Mouse (Mus musculus) spleen, embryonic (tissue): ENCODE measurements around the gene 1700013G24Rik.

Experiments used
- CTCF ChIA-PET: fragments of 350-600 bp; sonication (Branson Sonifier 250); formaldehyde crosslinking; loops from one replicate; lab custom pipeline; 2022; lab: Charles Lee

Gene 1700013G24Rik

GRCm38 (mm10) chr4:137456581-137456980 is 3.5 kb downstream of the 1700013G24Rik start:
- CTCF ChIA-PET = no interaction called here

GRCm38 (mm10) chr4:137457292-137457691 is 4.2 kb downstream of the 1700013G24Rik start:
- CTCF ChIA-PET = no interaction called here

- CTCF ChIA-PET = no interaction called here
Measured at GRCm38 (mm10) chr4:137458310-137458709, 5.2 kb downstream of the 1700013G24Rik start.

- CTCF ChIA-PET = interaction anchor here (0.7 kb wide), 1 partner anchor 88 kb away, joined by 3 read pairs; no protein-coding TSS in a partner anchor
Measured at GRCm38 (mm10) chr4:137458861-137459260, 5.8 kb downstream of the 1700013G24Rik start.

GRCm38 (mm10) chr4:137460676-137461075 is 7.6 kb downstream of the 1700013G24Rik start:
- CTCF ChIA-PET = no interaction called here

- CTCF ChIA-PET = no interaction called here
Measured at GRCm38 (mm10) chr4:137461217-137461616, 8.1 kb downstream of the 1700013G24Rik start.

- CTCF ChIA-PET = interaction anchor here (0.7 kb wide), 1 partner anchor 163 kb away, joined by 3 read pairs; no protein-coding TSS in a partner anchor
Measured at GRCm38 (mm10) chr4:137461981-137462690, 9.1 kb downstream of the 1700013G24Rik start.

GRCm38 (mm10) chr4:137465125-137465787 is 12.2 kb downstream of the 1700013G24Rik start:
- CTCF ChIA-PET = no interaction called here

GRCm38 (mm10) chr4:137466991-137467390 is 13.9 kb downstream of the 1700013G24Rik start:
- CTCF ChIA-PET = no interaction called here

GRCm38 (mm10) chr4:137467525-137467924 is 14.4 kb downstream of the 1700013G24Rik start:
- CTCF ChIA-PET = interaction anchor here (0.8 kb wide), 1 partner anchor 127 kb away, joined by 4 read pairs; no protein-coding TSS in a partner anchor

- CTCF ChIA-PET = interaction anchor here (0.8 kb wide), 1 partner anchor 127 kb away, joined by 4 read pairs; no protein-coding TSS in a partner anchor
Measured at GRCm38 (mm10) chr4:137468260-137469080, 15.4 kb downstream of the 1700013G24Rik start, which contains the start of gene Hspg2. Hspg2 (plus strand) TSS chr4:137468769.

GRCm38 (mm10) chr4:137469081-137469844 is 16.2 kb downstream of the 1700013G24Rik start:
- CTCF ChIA-PET = no interaction called here

- CTCF ChIA-PET = no interaction called here
Measured at GRCm38 (mm10) chr4:137469845-137470692, 17.0 kb downstream of the 1700013G24Rik start.

- CTCF ChIA-PET = no interaction called here
Measured at GRCm38 (mm10) chr4:137470701-137471317, 17.7 kb downstream of the 1700013G24Rik start.

- CTCF ChIA-PET = no interaction called here
Measured at GRCm38 (mm10) chr4:137471326-137471725, 18.2 kb downstream of the 1700013G24Rik start.

GRCm38 (mm10) chr4:137473240-137473639 is 20.2 kb downstream of the 1700013G24Rik start:
- CTCF ChIA-PET = no interaction called here

- CTCF ChIA-PET = no interaction called here
Measured at GRCm38 (mm10) chr4:137473701-137474388, 20.8 kb downstream of the 1700013G24Rik start.

- CTCF ChIA-PET = no interaction called here
Measured at GRCm38 (mm10) chr4:137474694-137475093, 21.6 kb downstream of the 1700013G24Rik start.
